Mouse (Mus musculus) T-cell, adult 66 days (primary cell): ENCODE data around the gene Dnah14. TPM values are rescaled to one million over a fixed set of nuclear protein-coding genes. Genes with fewer than 3 reads are reported as not detected.

Experiments used
- total RNA-seq, 2 experiments: library from RNA; stranded (reverse); gene quantifications; 3 replicates in 1 of 2; 4 replicates in 1 of 2; pipeline ENCODE4 v1.2.4; 2023

Dnah14 gene
- total RNA-seq: not detected

DNA sequence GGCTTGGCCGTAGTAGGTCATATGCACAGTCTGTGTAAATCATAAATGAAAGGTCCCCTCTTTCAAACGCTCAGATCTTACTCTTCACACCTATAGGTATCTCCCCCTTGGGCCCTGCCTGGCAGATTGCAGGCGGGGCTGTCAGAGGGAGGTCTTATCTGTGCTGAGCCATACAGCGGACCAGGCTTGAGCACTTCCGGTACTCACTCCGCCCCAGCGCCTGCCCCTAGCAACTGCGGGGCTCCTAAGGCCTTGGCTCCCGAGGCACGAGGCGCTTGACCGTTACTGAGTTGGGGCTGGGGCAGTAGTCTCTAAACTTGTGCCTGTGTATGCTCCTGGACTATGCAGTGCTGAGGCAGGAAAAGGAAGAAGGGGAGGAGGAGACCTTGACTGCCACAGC, at the start of gene Dnah14:
Dnah14 (plus strand) TSS at position 238 of the 400 bp plus-strand sequence.

DNA sequence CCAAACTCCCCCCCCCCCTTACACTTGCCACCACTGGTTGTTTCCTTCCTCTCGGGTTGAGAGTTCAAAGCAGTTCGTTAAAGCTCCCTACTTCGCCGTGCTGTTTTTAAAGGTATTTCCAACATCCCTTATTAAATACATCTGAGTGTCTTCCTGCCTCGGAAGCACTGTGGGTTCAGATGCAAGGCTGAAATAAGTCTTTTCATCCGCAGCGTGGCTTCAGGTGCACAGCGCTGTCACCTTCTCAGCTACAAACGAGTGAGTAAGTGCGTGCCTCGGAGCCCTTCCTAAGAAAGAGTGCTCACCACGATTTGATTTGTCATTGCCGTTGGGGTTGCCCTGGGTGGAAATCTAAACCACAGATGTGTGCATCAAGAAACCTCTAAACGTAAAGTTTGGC, 266.4 kb downstream of the Dnah14 start, which contains the start of gene Lbr:
Lbr (minus strand) TSS at position 266 of the 400 bp plus-strand sequence.

Other genes with a start within 250 kb of the Dnah14 start
- gene Cnih3, start 223.9 kb upstream of the Dnah14 start, total RNA-seq: not detected
- gene Ccdc121, start 65.1 kb upstream of the Dnah14 start, total RNA-seq: not detected